Mouse (Mus musculus): Measurements from ENCODE around the gene Notch1.

DNA sequence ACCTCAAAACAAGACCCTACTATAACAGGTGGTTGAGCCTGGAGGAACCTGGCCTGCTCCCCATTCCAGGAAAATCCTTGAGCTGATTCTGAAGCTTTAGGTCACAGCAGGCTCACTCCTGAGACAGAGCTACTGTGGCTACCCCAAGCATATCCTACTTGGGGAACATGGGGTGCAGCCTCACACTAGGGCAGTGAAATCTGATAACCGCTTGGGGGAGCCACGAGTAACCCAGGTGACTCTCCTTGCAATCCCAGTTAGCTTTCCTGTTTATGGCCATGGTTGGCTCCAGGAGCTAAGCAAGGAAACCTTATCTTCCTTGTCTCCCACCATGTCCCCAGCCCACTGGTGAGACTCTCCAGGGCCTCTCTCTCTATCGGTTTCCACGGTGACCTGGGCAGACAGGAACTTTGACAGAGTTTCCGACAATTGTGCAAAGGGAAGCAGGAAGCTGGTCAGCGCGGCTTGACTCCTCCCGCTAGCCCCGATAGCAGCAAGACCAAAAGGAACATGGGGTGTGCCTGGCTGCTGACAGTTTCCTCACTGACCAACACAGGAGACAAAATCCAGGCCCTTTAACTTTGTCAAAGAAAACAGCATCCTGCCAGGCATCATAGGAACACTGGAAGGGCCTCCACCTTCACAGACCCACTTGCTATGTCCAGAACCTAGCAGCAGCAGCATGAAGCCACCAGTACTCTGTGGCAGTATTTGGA is 41.5 kb downstream of the Notch1 start:
- TF ChIP-seq POLR2A (IDR thresholded peaks at IDR 0.05; ENCODE audit: control insufficient read depth, extremely low read depth, insufficient read depth, low read length, poor library complexity) (no peak), CTCF (IDR thresholded peaks at IDR 0.05; ENCODE audit: borderline replicate concordance, control insufficient read depth, extremely low read depth, insufficient read depth, low read length, poor library complexity) (no peak)
